8 mouse cellular contexts compared by ENCODE assay signal in genomic region chr13:94062349-94063111, GRCm38 (mm10). TPM values are rescaled to one million over a fixed set of nuclear protein-coding genes. Genes with fewer than 3 reads are reported as not detected.
DNase-seq lines count a peak whose midpoint lies in the region; ATAC-seq and TF ChIP-seq lines count a peak whose summit lies in the region.

No protein-coding gene starts in this region.

- peak; percentile 21 for DNase-seq in left cerebral cortex, postnatal 4 days
- no peak for DNase-seq in left cerebral cortex, adult 8-10 months (ENCODE audit: low spot score in 2 of 2)
- DNase-seq in ZHBTc4 (ENCODE audit: low read depth, low spot score), result peak; percentile 80
- peak; percentile 27 for DNase-seq in hindbrain, embryonic 11.5 days (ENCODE audit: low spot score)
- peak; percentile 28 for DNase-seq in limb, embryonic 14.5 days (ENCODE audit: low spot score)
- DNase-seq in layer of hippocampus, adult 9-10 months (ENCODE audit: low spot score), result no peak

- intact Hi-C loops in left cerebral cortex, postnatal 4 days (cut with DNase I), result loop anchor here (10.0 kb wide), 1 partner anchor 268 kb away; no protein-coding TSS in a partner anchor

- no peak overlapping the region for H3K4me3 ChIP-seq in hindbrain, embryonic 11.5 days (ENCODE audit: low read depth, low read length)
- H3K4me3 ChIP-seq in limb, embryonic 14.5 days (replicated peaks; ENCODE audit: low read length), result peak overlapping the region; percentile 8
- H3K4me3 ChIP-seq in stomach, embryonic 15.5 days (replicated peaks), result no peak overlapping the region; the same call in 1 of the 2 replicates

- no peak for ATAC-seq in hindbrain, embryonic 11.5 days (ENCODE audit: low FRiP score)
- ATAC-seq in limb, embryonic 14.5 days (ENCODE audit: low FRiP score, low read depth), result no peak
- ATAC-seq in stomach, embryonic 15.5 days (ENCODE audit: insufficient read depth, low FRiP score, low read depth), result peak; percentile 69
- no peak for ATAC-seq in frontal cortex, adult (ENCODE audit: low TSS enrichment)

- no peak for TF ChIP-seq POLR2A in limb, embryonic 14.5 days (IDR thresholded peaks at IDR 0.05; ENCODE audit: borderline replicate concordance, extremely low read depth, insufficient read depth, insufficient read length)

- no peak overlapping the region for H3K27ac ChIP-seq in hindbrain, embryonic 11.5 days (ENCODE audit: low read depth, low read length)
- H3K27ac ChIP-seq in limb, embryonic 14.5 days (replicated peaks; ENCODE audit: low read depth, low read length), result no peak overlapping the region
- peak overlapping the region; percentile 21; the same call in 1 of the 2 replicates for H3K27ac ChIP-seq in stomach, embryonic 15.5 days

- no peaks in the 10 kb centered on the region for H3K4me1 ChIP-seq in hindbrain, embryonic 11.5 days (replicated peaks; ENCODE audit: control insufficient read depth, insufficient read depth, low read length)
- peaks cover 45% of the 10 kb centered on the region for H3K4me1 ChIP-seq in limb, embryonic 14.5 days (ENCODE audit: control insufficient read depth, insufficient read depth, low read length)
- peaks cover 16% of the 10 kb centered on the region for H3K4me1 ChIP-seq in stomach, embryonic 15.5 days

- peaks cover 33% of the 10 kb centered on the region for H3K27me3 ChIP-seq in hindbrain, embryonic 11.5 days (ENCODE audit: control insufficient read depth, insufficient read depth, low read length)
- no peaks in the 10 kb centered on the region for H3K27me3 ChIP-seq in limb, embryonic 14.5 days (ENCODE audit: control insufficient read depth, insufficient read depth, low read length)
- no peaks in the 10 kb centered on the region for H3K27me3 ChIP-seq in stomach, embryonic 15.5 days (replicated peaks)

- no peaks in the 10 kb centered on the region for H3K9me3 ChIP-seq in hindbrain, embryonic 11.5 days (ENCODE audit: control insufficient read depth, low read length)
- H3K9me3 ChIP-seq in limb, embryonic 14.5 days (ENCODE audit: control insufficient read depth, low read length), result no peaks in the 10 kb centered on the region
- no peaks in the 10 kb centered on the region for H3K9me3 ChIP-seq in stomach, embryonic 15.5 days

- 17% methylated on average over 21 of the region's 21 CpGs for WGBS in hindbrain, embryonic 11.5 days
- 8% methylated on average over 21 of the region's 21 CpGs for WGBS in limb, embryonic 14.5 days
- 19% methylated on average over 21 of the region's 21 CpGs for WGBS in stomach, embryonic 15.5 days

- H3K9ac ChIP-seq in hindbrain, embryonic 11.5 days (ENCODE audit: low read depth, low read length), result no peak overlapping the region
- H3K9ac ChIP-seq in limb, embryonic 14.5 days (ENCODE audit: low read depth, low read length, severe bottlenecking), result no peak overlapping the region
- no peak overlapping the region for H3K9ac ChIP-seq in stomach, embryonic 15.5 days

- H3K36me3 ChIP-seq in hindbrain, embryonic 11.5 days (ENCODE audit: control insufficient read depth, insufficient read depth, low read length), result no peaks in the 10 kb centered on the region
- H3K36me3 ChIP-seq in limb, embryonic 14.5 days (ENCODE audit: control insufficient read depth, insufficient read depth, low read length), result no peaks in the 10 kb centered on the region
- no peaks in the 10 kb centered on the region for H3K36me3 ChIP-seq in stomach, embryonic 15.5 days

- H3K4me2 ChIP-seq in hindbrain, embryonic 11.5 days (replicated peaks; ENCODE audit: low read depth, low read length), result no peak overlapping the region; the same call in 1 of the 2 replicates
- peak overlapping the region; percentile 25; the same call in 1 of the 2 replicates for H3K4me2 ChIP-seq in limb, embryonic 14.5 days (replicated peaks; ENCODE audit: low read depth, low read length, severe bottlenecking)
- peak overlapping the region; percentile 45 for H3K4me2 ChIP-seq in stomach, embryonic 15.5 days

RNA-seq across cellular contexts. Expression of gene Lhfpl2, which starts 4.9 kb away (rescaled TPM):
- total RNA-seq in left cerebral cortex, postnatal 4 days (2021), result 10 to 100 TPM; 23.1 to 26.7 TPM
- 10 to 100 TPM; 13.8 to 16.9 (median 14.8) TPM for total RNA-seq in left cerebral cortex, adult 8-10 months (2022)
- polyA plus RNA-seq in hindbrain, embryonic 11.5 days (2014; fragmentation: Nextera tagmentation; extraction: Ambion mirVana), result 16.6 and 19.3 TPM in 2 replicates
- polyA plus RNA-seq in limb, embryonic 14.5 days (2012; rRNA removed), result 60.5 and 82.1 TPM in 2 replicates
- 69.4 and 71.9 TPM in 2 replicates for polyA plus RNA-seq in limb, embryonic 14.5 days (2014; fragmentation: Nextera tagmentation; extraction: Ambion mirVana)
- polyA plus RNA-seq in stomach, embryonic 15.5 days (2015; fragmentation: Nextera tagmentation; extraction: Ambion mirVana), result 18.2 and 19.1 TPM in 2 replicates

Comparison
In these comparisons a context has a peak if more than half of its experiments do, and no peak if none do; other contexts are left out.
1. DNase-seq: peak in left cerebral cortex, postnatal 4 days (single experiment), ZHBTc4 (single experiment), hindbrain, embryonic 11.5 days (single experiment) and limb, embryonic 14.5 days (single experiment); none in left cerebral cortex, adult 8-10 months (0 of 2) and layer of hippocampus, adult 9-10 months (single experiment).